Mouse (Mus musculus) heart, embryonic 15.5 days (tissue): ENCODE data around the gene Wdr37. TPM values are rescaled to one million over a fixed set of nuclear protein-coding genes. Genes with fewer than 3 reads are reported as not detected.
"Not testable (repeated sequence)": the region's sequence is repeated elsewhere in the genome, so short reads cannot be mapped to it uniquely, and the experiment has no call there.

Experiments used
- ATAC-seq: fragments of 200-750 bp; cut with Nextera tagmentation; replicated peaks from 2 replicates; pipeline ENCODE4 v1.8.0; 2017; ENCODE audit warnings: low read depth, moderate TSS enrichment; ENCODE audit not compliant: insufficient number of reproducible peaks, insufficient read depth, low FRiP score
- H3K27ac ChIP-seq: fragments of 300-500 bp; sonication (generic); 2 replicates; pipeline ENCODE4 v1.5.1; 2015; ENCODE audit warnings: mild to moderate bottlenecking, inconsistent platforms
- H3K27me3 ChIP-seq: fragments of 300-500 bp; sonication (generic); 2 replicates; pipeline ENCODE4 v1.6.1; 2015; ENCODE audit warnings: inconsistent platforms
- H3K36me3 ChIP-seq: fragments of 300-500 bp; sonication (generic); 2 replicates; pipeline ENCODE4 v1.6.1; 2015; ENCODE audit warnings: mild to moderate bottlenecking, inconsistent platforms
- H3K4me1 ChIP-seq: fragments of 300-500 bp; sonication (generic); replicated peaks from 2 replicates; pipeline ENCODE4 v1.6.1; 2015; ENCODE audit warnings: inconsistent platforms
- H3K4me2 ChIP-seq: fragments of 300-500 bp; sonication (generic); 2 replicates; pipeline ENCODE4 v1.6.1; 2015; ENCODE audit warnings: inconsistent platforms, mild to moderate bottlenecking, moderate library complexity
- H3K4me3 ChIP-seq: fragments of 300-500 bp; sonication (generic); 2 replicates; pipeline ENCODE4 v1.5.1; 2015; ENCODE audit warnings: mild to moderate bottlenecking, inconsistent platforms
- H3K9ac ChIP-seq: fragments of 300-500 bp; sonication (generic); 2 replicates; pipeline ENCODE4 v1.6.1; 2015; ENCODE audit warnings: mild to moderate bottlenecking, inconsistent platforms
- H3K9me3 ChIP-seq: fragments of 300-500 bp; sonication (generic); replicated peaks from 2 replicates; pipeline ENCODE4 v1.6.1; 2016; ENCODE audit warnings: inconsistent platforms
- WGBS: fragments of 180-500 bp; shearing (Covaris S2); methylation state at CpG from one replicate; pipeline ENCODE4 v1.1.7; 2015; ENCODE audit warnings: mixed read lengths; 5-methylcytosine and 5-hydroxymethylcytosine counted together
- polyA plus RNA-seq: library from polyadenylated mRNA; unstranded; fragments of >200 nt; fragmentation: Nextera tagmentation; extraction: Ambion mirVana; gene quantifications from 2 replicates; pipeline ENCODE4 v1.2.1, GENCODE M21; 2015

Wdr37 gene
- polyA plus RNA-seq: 15.5 and 19.8 TPM in 2 replicates

GRCm38 (mm10) chr13:8871314-8871962, at the start of gene Wdr37:
Wdr37 (minus strand) TSS chr13:8871909.
- peaks cover 7% of the 10 kb centered on the region for H3K4me1 ChIP-seq
- H3K36me3 ChIP-seq: no peaks in the 10 kb centered on the region
- peak within 1 kb of the TSS; percentile 69 for H3K4me3 ChIP-seq
- H3K9ac ChIP-seq: peak within 1 kb of the TSS; percentile 63
- peak within 1 kb of the TSS; percentile 81 for H3K4me2 ChIP-seq
- no peaks in the 10 kb centered on the region for H3K9me3 ChIP-seq
- no peaks in the 10 kb centered on the region for H3K27me3 ChIP-seq
- 0 out of 2 replicates have a peak, but pooled peaks have one; percentile 18 for ATAC-seq
- peak within 1 kb of the TSS; percentile 98 for H3K27ac ChIP-seq
- under 1% methylated on average over 18 of the region's 18 CpGs for WGBS

- not testable (repeated sequence) for H3K4me1 ChIP-seq, H3K9me3 ChIP-seq, H3K9ac ChIP-seq, H3K36me3 ChIP-seq, H3K4me3 ChIP-seq, H3K27ac ChIP-seq, H3K4me2 ChIP-seq, ATAC-seq, H3K27me3 ChIP-seq
- WGBS: 80% methylated on average over 8 of the region's 8 CpGs
Observed at GRCm38 (mm10) chr13:8913890-8914289, 42.2 kb upstream of the Wdr37 start.

GRCm38 (mm10) chr13:8905986-8906385, 34.3 kb upstream of the Wdr37 start:
- H3K27ac ChIP-seq, H3K36me3 ChIP-seq, H3K4me3 ChIP-seq, ATAC-seq, H3K9me3 ChIP-seq, H3K4me2 ChIP-seq, H3K9ac ChIP-seq, H3K27me3 ChIP-seq, H3K4me1 ChIP-seq: not testable (repeated sequence)
- WGBS: 77% methylated on average over 2 of the region's 2 CpGs

- H3K36me3 ChIP-seq: peaks cover 19% of the 10 kb centered on the region; the same call in 1 of the 2 replicates
Observed at GRCm38 (mm10) chr13:8888603-8889002, 16.9 kb upstream of the Wdr37 start.

GRCm38 (mm10) chr13:8886185-8886560, 14.5 kb upstream of the Wdr37 start:
- Histone ChIP-seq H3K9me3 (no peaks in the 10 kb centered on the region), H3K4me1 (peaks cover 4% of the 10 kb centered on the region), H3K9ac (peak overlapping the region; percentile 67), H3K36me3 (peaks cover 17% of the 10 kb centered on the region; the same call in 1 of the 2 replicates), H3K4me3 (peak overlapping the region; percentile 74), H3K27ac (peak overlapping the region; percentile 90), H3K27me3 (no peaks in the 10 kb centered on the region), H3K4me2 (peak overlapping the region; percentile 78)
- ATAC-seq: no peak
- WGBS: 3% methylated on average over 9 of the region's 9 CpGs

More at GRCm38 (mm10) chr13:8888603-8889002, 16.9 kb upstream of the Wdr37 start:
- H3K27ac ChIP-seq: no peak overlapping the region
- H3K4me2 ChIP-seq: no peak overlapping the region
- no peak for ATAC-seq
- 97% methylated on average over 1 of the region's 1 CpGs for WGBS
- no peak overlapping the region for H3K4me3 ChIP-seq
- no peak overlapping the region for H3K9ac ChIP-seq
- H3K27me3 ChIP-seq: no peaks in the 10 kb centered on the region
- H3K4me1 ChIP-seq: peaks cover 4% of the 10 kb centered on the region
- H3K9me3 ChIP-seq: no peaks in the 10 kb centered on the region

- H3K4me2 ChIP-seq: peak within 1 kb of the TSS; percentile 78
- peak; percentile 99 for ATAC-seq
- WGBS: under 1% methylated on average over 46 of the region's 46 CpGs
- no peaks in the 10 kb centered on the region for H3K27me3 ChIP-seq
- H3K4me3 ChIP-seq: peak within 1 kb of the TSS; percentile 74
- peaks cover 4% of the 10 kb centered on the region for H3K4me1 ChIP-seq
- H3K9me3 ChIP-seq: no peaks in the 10 kb centered on the region
- H3K9ac ChIP-seq: peak within 1 kb of the TSS; percentile 73
- H3K36me3 ChIP-seq: peaks cover 17% of the 10 kb centered on the region; the same call in 1 of the 2 replicates
- H3K27ac ChIP-seq: peak within 1 kb of the TSS; percentile 90
Observed at GRCm38 (mm10) chr13:8885445-8886184, 13.9 kb upstream of the Wdr37 start, which contains the start of gene Idi1. Idi1 (plus strand) TSS chr13:8885501.

- not testable (repeated sequence) for H3K4me3 ChIP-seq, H3K36me3 ChIP-seq, H3K9ac ChIP-seq, H3K27me3 ChIP-seq, ATAC-seq, H3K4me1 ChIP-seq, H3K4me2 ChIP-seq, H3K27ac ChIP-seq, H3K9me3 ChIP-seq
- WGBS: 71% methylated on average over 5 of the region's 5 CpGs
Observed at GRCm38 (mm10) chr13:8883870-8884269, 12.2 kb upstream of the Wdr37 start.

- Histone ChIP-seq H3K36me3 (no peaks in the 10 kb centered on the region), H3K27me3 (no peaks in the 10 kb centered on the region), H3K9me3 (no peaks in the 10 kb centered on the region), H3K9ac (no peak overlapping the region), H3K27ac (no peak overlapping the region), H3K4me1 (no peaks in the 10 kb centered on the region; the same call in 1 of the 2 replicates), H3K4me3 (no peak overlapping the region), H3K4me2 (no peak overlapping the region)
- ATAC-seq: no peak
- 63% methylated on average over 3 of the region's 3 CpGs for WGBS
Observed at GRCm38 (mm10) chr13:8881611-8882010, 9.9 kb upstream of the Wdr37 start.

GRCm38 (mm10) chr13:8873776-8874175, 2.1 kb upstream of the Wdr37 start:
- Histone ChIP-seq H3K27me3 (no peaks in the 10 kb centered on the region), H3K4me3 (no peak overlapping the region), H3K36me3 (no peaks in the 10 kb centered on the region), H3K9ac (no peak overlapping the region), H3K9me3 (no peaks in the 10 kb centered on the region), H3K4me1 (peaks cover 7% of the 10 kb centered on the region), H3K27ac (no peak overlapping the region), H3K4me2 (no peak overlapping the region)
- ATAC-seq: no peak
- 87% methylated on average over 1 of the region's 1 CpGs for WGBS

GRCm38 (mm10) chr13:8870510-8871313, 997 bp downstream of the Wdr37 start:
- peak overlapping the region; percentile 81 for H3K4me2 ChIP-seq
- under 1% methylated on average over 57 of the region's 57 CpGs for WGBS
- H3K36me3 ChIP-seq: no peaks in the 10 kb centered on the region
- no peaks in the 10 kb centered on the region for H3K9me3 ChIP-seq
- H3K27ac ChIP-seq: peak overlapping the region; percentile 98
- peaks cover 7% of the 10 kb centered on the region for H3K4me1 ChIP-seq
- H3K9ac ChIP-seq: peak overlapping the region; percentile 63
- no peaks in the 10 kb centered on the region for H3K27me3 ChIP-seq
- ATAC-seq: peak; percentile 89
- H3K4me3 ChIP-seq: peak overlapping the region; percentile 69

GRCm38 (mm10) chr13:8870160-8870509, 1.6 kb downstream of the Wdr37 start:
- Histone ChIP-seq H3K9me3 (no peaks in the 10 kb centered on the region), H3K4me2 (peak overlapping the region; percentile 81), H3K4me1 (peaks cover 7% of the 10 kb centered on the region), H3K27ac (peak overlapping the region; percentile 98), H3K27me3 (no peaks in the 10 kb centered on the region), H3K4me3 (peak overlapping the region; percentile 69), H3K9ac (peak overlapping the region; percentile 63), H3K36me3 (no peaks in the 10 kb centered on the region)
- 6% methylated on average over 9 of the region's 9 CpGs for WGBS
- ATAC-seq: no peak
